Mouse (Mus musculus): ENCODE measurements around the gene Fam214a. TPM values are rescaled to one million over a fixed set of nuclear protein-coding genes. Genes with fewer than 3 reads are reported as not detected.

The Fam214a gene
- polyA plus RNA-seq, 1 experiment from 2014 or later: 7.7 TPM

DNA sequence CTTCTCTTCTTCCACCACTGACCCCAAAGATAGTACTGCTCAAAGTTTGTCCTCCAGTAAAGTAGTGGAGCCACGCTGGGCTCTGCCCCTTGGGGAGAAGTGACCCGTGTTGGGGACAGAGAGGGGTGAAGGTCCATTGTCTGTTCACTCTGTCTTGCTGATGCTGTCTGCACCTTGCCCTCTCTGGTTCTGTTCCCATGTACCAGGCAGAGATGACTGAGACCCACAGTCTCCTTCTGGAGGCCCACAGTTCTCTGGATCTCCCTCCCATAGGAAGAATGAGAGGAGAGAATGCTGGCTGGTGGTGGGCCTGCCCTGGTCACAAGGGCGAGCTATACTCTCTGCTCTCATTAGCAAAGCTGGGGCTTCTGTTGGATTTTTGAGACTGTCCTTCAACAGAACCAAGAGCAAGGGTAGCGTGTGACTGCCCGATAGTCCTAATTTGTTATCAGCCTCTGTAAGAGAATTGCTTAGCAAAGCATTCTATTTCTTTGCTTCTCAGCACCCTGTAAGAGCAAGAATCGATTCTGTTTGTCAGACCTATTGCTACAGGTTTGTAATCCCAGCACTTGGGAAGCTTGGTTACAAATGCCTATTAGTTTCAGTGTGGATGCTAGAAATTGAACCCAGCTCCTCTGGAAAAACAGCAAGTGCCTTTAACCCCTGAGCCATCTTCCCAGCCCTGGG, 29.2 kb upstream of the Fam214a start:
- H3K4me3 ChIP-seq: no peak overlapping the region
- H3K36me3 ChIP-seq: no peaks in the 10 kb centered on the region
- no peaks in the 10 kb centered on the region for H3K9me3 ChIP-seq (replicated peaks)
- no peaks in the 10 kb centered on the region for H3K27me3 ChIP-seq (ENCODE audit: low read depth, poor library complexity, severe bottlenecking)
- H3K27ac ChIP-seq (replicated peaks): peak overlapping the region; percentile 42
- H3K4me1 ChIP-seq: peaks cover 37% of the 10 kb centered on the region
- DNase-seq (ENCODE audit: low spot score): no peak
- 91% methylated on average over 6 of the region's 6 CpGs for WGBS

GRCm38 (mm10) chr9:74925220-74925769, 27.4 kb upstream of the Fam214a start:
- Histone ChIP-seq H3K36me3 (no peaks in the 10 kb centered on the region), H3K27me3 (ENCODE audit: low read depth, poor library complexity, severe bottlenecking) (no peaks in the 10 kb centered on the region), H3K4me3 (no peak overlapping the region), H3K4me1 (peaks cover 37% of the 10 kb centered on the region), H3K9me3 (replicated peaks) (no peaks in the 10 kb centered on the region), H3K27ac (replicated peaks) (peak overlapping the region; percentile 63)
- DNase-seq (ENCODE audit: low spot score): peak; percentile 42
- WGBS: 30% methylated on average over 10 of the region's 10 CpGs

DNA sequence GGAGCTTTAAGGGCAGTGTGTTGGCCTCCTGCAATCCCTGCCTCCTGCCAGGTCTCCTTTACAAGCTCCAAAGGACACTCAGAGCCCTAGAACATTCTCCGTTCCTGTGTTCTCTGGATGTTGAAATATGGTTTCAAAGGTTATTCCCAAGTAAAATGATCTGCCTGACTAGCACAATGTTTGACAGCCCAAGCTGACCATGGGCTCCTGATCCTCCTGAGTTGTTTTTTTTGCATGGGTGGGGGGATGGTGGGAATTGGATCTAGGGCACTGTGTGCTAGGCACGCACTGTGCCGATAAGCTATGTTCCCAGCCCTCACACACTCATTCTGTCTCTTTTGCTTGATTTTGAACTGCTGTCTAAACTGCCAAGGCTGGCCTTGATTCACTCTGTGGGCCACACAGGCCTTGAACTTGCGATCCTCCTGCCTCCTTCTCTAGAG, 22.7 kb upstream of the Fam214a start:
- DNase-seq (ENCODE audit: low spot score): no peak
- 91% methylated on average over 4 of the region's 4 CpGs for WGBS
- H3K4me1 ChIP-seq: peaks cover 9% of the 10 kb centered on the region

DNA sequence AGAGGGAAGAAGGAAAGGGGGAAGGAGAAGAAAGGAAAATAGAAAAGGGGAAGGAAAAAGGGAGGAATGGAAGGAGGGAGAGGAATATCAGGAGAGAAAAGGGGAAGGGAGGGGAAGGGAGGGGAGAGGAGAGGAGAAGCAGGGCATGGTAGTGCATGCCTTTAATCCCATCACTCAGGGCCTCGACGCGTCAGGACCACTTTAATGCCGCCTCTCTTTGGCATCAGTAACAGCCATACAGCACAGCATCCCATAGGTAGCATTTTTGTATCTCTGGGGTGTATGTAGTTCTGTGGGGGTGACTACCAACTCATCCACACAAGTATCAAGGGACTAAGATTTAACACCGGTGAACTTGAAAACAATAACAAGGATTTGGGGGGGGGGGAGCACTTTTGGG, 22.0 kb upstream of the Fam214a start:
- DNase-seq (ENCODE audit: low spot score): no peak

More for the DNA sequence above, 22.7 kb upstream of the Fam214a start:
- no peaks in the 10 kb centered on the region for H3K9me3 ChIP-seq (replicated peaks)
- H3K27ac ChIP-seq (replicated peaks): no peak overlapping the region
- H3K4me3 ChIP-seq: no peak overlapping the region
- no peaks in the 10 kb centered on the region for H3K36me3 ChIP-seq
- no peaks in the 10 kb centered on the region for H3K27me3 ChIP-seq (ENCODE audit: low read depth, poor library complexity, severe bottlenecking)

GRCm38 (mm10) chr9:74935289-74935688, 17.4 kb upstream of the Fam214a start:
- H3K4me3 ChIP-seq: no peak overlapping the region
- H3K9me3 ChIP-seq (replicated peaks): no peaks in the 10 kb centered on the region
- H3K36me3 ChIP-seq: no peaks in the 10 kb centered on the region
- H3K27me3 ChIP-seq (ENCODE audit: low read depth, poor library complexity, severe bottlenecking): no peaks in the 10 kb centered on the region
- H3K27ac ChIP-seq (replicated peaks): no peak overlapping the region
- 87% methylated on average over 3 of the region's 3 CpGs for WGBS
- H3K4me1 ChIP-seq: no peaks in the 10 kb centered on the region
- no peak for DNase-seq (ENCODE audit: low spot score)

More for the DNA sequence above, 22.0 kb upstream of the Fam214a start:
- 84% methylated on average over 5 of the region's 5 CpGs for WGBS
- Histone ChIP-seq H3K36me3 (no peaks in the 10 kb centered on the region), H3K4me1 (peaks cover 3% of the 10 kb centered on the region), H3K27ac (replicated peaks) (no peak overlapping the region), H3K27me3 (ENCODE audit: low read depth, poor library complexity, severe bottlenecking) (no peaks in the 10 kb centered on the region), H3K9me3 (replicated peaks) (no peaks in the 10 kb centered on the region), H3K4me3 (no peak overlapping the region)

DNA sequence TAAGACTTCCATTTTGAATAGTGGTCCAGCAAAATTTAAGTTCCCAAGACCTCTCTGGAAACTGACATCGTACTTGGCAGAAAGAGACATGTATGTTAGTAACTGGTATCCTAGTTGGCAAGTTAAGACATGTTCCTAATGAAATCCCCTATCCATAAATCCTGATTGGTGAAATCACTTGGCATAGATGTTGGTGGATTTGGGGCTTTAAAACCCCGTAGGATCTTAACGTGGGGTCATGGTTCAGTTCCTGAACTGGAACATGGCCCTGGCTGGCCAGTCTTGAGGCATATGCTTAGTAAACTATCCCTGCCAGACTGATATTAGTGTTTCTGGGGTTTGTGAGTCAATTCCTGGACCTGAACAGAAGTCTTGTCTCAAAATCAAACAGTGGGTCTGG, 14.9 kb upstream of the Fam214a start:
- no peaks in the 10 kb centered on the region for H3K9me3 ChIP-seq (replicated peaks)
- H3K4me3 ChIP-seq: no peak overlapping the region
- no peaks in the 10 kb centered on the region for H3K4me1 ChIP-seq
- WGBS: 97% methylated on average over 3 of the region's 3 CpGs
- H3K27me3 ChIP-seq (ENCODE audit: low read depth, poor library complexity, severe bottlenecking): no peaks in the 10 kb centered on the region
- H3K36me3 ChIP-seq: no peaks in the 10 kb centered on the region
- no peak for DNase-seq (ENCODE audit: low spot score)
- H3K27ac ChIP-seq (replicated peaks): no peak overlapping the region

DNA sequence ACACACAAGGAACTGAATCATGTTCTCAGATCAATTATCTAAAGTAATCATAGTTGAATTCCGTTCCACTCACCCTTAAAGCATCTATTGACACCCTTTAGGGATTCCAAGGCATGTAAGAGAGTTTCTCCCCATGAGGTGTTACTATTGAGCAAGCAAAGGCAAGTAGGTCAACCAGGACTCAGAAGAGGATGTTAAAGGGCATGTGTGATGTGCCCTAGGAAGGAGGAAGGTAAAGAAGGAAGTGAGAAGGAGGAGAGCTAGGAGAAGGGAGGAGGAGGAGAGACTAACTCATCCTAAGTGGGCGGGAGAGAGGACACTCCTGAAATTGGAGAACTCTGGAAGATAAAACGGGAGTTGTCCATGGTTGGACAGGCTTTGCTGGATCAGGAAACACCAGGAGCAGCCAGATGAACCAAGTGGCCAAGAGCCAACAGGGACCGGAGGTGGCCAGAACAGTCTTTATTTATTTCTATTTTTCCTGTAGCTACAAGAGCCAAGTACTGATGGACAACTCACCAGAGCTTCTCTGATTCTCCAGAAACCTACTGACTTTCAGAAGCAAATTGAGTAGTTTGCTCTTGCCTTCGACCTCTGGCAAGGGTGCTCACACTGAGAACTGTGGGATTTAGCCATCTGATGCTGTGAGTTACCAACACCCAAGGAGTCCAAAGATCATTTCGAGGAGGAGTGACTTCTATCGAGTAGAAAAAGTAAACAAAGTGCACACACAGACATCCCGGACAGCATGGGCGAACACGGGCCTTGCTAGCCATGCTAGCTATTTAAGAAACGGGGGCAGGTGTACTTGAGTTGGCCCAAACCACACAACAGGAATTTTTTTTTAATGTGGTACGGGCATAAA, 13.8 kb upstream of the Fam214a start:
- Histone ChIP-seq H3K9me3 (replicated peaks) (no peaks in the 10 kb centered on the region), H3K36me3 (no peaks in the 10 kb centered on the region), H3K4me3 (no peak overlapping the region), H3K27me3 (ENCODE audit: low read depth, poor library complexity, severe bottlenecking) (no peaks in the 10 kb centered on the region), H3K4me1 (no peaks in the 10 kb centered on the region), H3K27ac (replicated peaks) (no peak overlapping the region)
- no peak for DNase-seq (ENCODE audit: low spot score)
- 86% methylated on average over 12 of the region's 12 CpGs for WGBS

DNA sequence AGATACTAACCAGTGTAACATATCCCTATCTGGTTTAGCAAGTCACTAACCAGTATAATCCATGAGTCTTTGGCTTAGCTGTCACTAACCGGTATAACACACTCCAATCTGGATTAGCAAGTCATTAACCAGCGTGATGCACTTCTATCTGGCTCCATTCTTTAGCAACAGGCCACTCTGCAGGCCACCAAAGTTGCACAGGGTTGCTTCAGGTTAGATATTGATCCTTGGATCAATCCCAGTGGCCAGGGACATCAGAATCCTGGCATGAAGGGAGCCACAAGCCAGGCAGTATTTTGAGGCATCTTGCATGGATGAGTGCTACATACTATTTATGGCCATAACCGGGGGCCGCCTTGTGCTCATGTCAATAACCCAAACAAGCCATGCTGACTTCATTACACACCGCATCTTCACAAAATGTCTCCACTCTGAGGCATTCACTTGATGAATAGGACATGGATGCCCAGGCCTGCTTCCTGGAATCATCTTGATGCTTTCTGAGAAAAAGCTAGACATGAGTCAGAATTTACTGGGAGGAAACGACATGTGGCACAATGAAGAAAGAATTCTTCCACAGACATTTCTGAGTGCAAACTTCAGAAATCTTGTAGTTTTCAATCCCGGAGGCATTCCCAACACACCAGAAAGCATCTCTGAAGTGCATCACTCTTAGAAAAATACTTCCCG, 5.8 kb upstream of the Fam214a start:
- 86% methylated on average over 8 of the region's 8 CpGs for WGBS
- Histone ChIP-seq H3K9me3 (replicated peaks) (no peaks in the 10 kb centered on the region), H3K27me3 (ENCODE audit: low read depth, poor library complexity, severe bottlenecking) (no peaks in the 10 kb centered on the region), H3K27ac (replicated peaks) (no peak overlapping the region), H3K4me3 (no peak overlapping the region), H3K36me3 (no peaks in the 10 kb centered on the region), H3K4me1 (no peaks in the 10 kb centered on the region)
- no peak for DNase-seq (ENCODE audit: low spot score)

GRCm38 (mm10) chr9:74951491-74951890, 1.2 kb upstream of the Fam214a start:
- Histone ChIP-seq H3K4me3 (no peak overlapping the region), H3K27me3 (ENCODE audit: low read depth, poor library complexity, severe bottlenecking) (no peaks in the 10 kb centered on the region), H3K9me3 (replicated peaks) (peaks cover 3% of the 10 kb centered on the region; the same call in 1 of the 2 replicates), H3K4me1 (peaks cover 20% of the 10 kb centered on the region), H3K27ac (replicated peaks) (no peak overlapping the region), H3K36me3 (peaks cover 4% of the 10 kb centered on the region; the same call in 1 of the 2 replicates)
- no peak for DNase-seq (ENCODE audit: low spot score)
- WGBS: 33% methylated on average over 3 of the region's 3 CpGs

DNA sequence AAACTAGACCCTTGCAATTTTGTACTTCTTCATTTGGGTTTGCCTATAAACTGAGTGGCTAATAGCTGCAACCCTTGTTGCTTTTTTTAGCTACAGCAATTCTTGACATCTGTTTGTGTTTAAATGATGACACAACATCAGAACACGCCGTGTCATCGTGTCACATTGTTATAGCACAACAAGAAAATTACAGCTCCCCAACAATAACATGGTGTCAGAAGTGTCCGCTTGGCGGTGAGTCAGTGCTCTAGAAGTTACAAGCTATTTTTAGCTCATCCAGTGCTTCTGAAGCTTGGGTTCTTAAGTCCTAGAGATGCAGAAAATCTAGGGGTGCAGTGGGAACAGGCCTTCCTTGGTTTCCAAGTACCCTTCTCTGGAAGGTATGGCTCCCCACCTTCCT, 578 bp upstream of the Fam214a start:
- DNase-seq (ENCODE audit: low spot score): no peak
- WGBS: 67% methylated on average over 5 of the region's 5 CpGs
- H3K9me3 ChIP-seq (replicated peaks): peaks cover 3% of the 10 kb centered on the region; the same call in 1 of the 2 replicates
- no peaks in the 10 kb centered on the region for H3K27me3 ChIP-seq (ENCODE audit: low read depth, poor library complexity, severe bottlenecking)
- peaks cover 20% of the 10 kb centered on the region for H3K4me1 ChIP-seq
- peak overlapping the region; percentile 90 for H3K4me3 ChIP-seq
- peak overlapping the region; percentile 57; the same call in 1 of the 2 replicates for H3K27ac ChIP-seq (replicated peaks)
- H3K36me3 ChIP-seq: peaks cover 4% of the 10 kb centered on the region; the same call in 1 of the 2 replicates

DNA sequence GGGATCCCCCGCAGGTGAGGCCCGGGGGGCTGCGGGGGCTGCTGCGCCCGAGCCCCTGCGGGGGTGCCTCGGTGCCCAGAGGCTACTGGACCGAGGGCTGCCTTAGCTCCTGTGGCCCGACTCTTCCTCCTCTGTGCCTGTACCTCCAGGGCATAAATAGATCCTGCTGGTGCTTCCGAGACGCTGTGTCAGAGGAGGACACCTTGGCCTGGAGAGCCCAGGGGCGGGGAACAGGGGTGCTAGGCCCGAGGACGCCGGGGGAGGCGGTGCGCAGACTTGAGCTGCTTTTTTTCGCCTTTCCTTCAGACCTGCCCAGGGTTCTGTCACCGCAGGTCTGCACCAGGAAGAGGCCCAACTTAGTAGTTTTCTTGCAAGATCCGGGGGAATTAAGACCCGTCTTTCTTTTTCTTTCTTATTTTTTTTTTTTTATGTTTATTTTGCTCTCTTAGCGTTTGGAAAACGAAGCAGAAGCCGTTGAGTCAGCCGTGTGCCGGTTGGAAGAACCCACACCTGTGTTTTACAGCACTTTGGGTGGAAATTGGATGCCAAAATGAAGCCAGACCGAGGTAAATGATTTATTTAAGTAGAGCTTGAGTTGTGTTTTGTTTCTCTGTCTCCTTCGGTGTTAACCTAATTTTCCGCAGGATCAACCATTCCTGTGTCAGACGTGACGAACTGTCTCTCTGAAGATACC, 728 bp downstream of the Fam214a start:
- Histone ChIP-seq H3K4me1 (peaks cover 20% of the 10 kb centered on the region), H3K9me3 (replicated peaks) (peaks cover 3% of the 10 kb centered on the region; the same call in 1 of the 2 replicates), H3K27me3 (ENCODE audit: low read depth, poor library complexity, severe bottlenecking) (no peaks in the 10 kb centered on the region), H3K36me3 (peaks cover 4% of the 10 kb centered on the region; the same call in 1 of the 2 replicates), H3K27ac (replicated peaks) (peak overlapping the region; percentile 91), H3K4me3 (peak overlapping the region; percentile 90)
- DNase-seq (ENCODE audit: low spot score): peak; percentile 57
- WGBS: 11% methylated on average over 31 of the region's 31 CpGs

DNA sequence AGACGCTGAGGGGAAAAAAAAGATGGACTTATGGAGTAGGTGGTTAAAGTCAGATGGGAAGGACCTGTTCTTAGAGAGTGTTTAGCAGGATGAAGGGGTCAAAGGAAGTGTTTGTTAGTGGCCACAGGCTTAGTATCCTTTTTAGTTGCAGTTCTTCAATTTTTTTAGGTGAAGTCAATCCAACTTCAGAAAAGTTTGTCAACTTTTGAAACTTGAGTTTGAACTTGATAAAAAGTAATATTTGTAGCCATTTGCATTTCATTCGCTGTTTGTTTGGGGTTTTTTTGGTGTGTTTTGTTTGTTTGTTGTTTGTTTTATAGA, 1.2 kb downstream of the Fam214a start:
- Histone ChIP-seq H3K9me3 (replicated peaks) (peaks cover 3% of the 10 kb centered on the region; the same call in 1 of the 2 replicates), H3K27ac (replicated peaks) (no peak overlapping the region), H3K4me3 (peak overlapping the region; percentile 90), H3K27me3 (ENCODE audit: low read depth, poor library complexity, severe bottlenecking) (no peaks in the 10 kb centered on the region), H3K36me3 (peaks cover 4% of the 10 kb centered on the region; the same call in 1 of the 2 replicates), H3K4me1 (peaks cover 20% of the 10 kb centered on the region)
- WGBS: 64% methylated on average over 2 of the region's 2 CpGs
- no peak for DNase-seq (ENCODE audit: low spot score)
